Mouse (Mus musculus): Measurements from ENCODE around the gene Vmn1r184. TPM values are rescaled to one million over a fixed set of nuclear protein-coding genes. Genes with fewer than 3 reads are reported as not detected.
"Not testable (repeated sequence)": the region's sequence is repeated elsewhere in the genome, so short reads cannot be mapped to it uniquely, and the experiment has no call there.

Vmn1r184 gene
- not detected in 2 replicates for polyA plus RNA-seq (2012; rRNA removed)

- H3K4me1 ChIP-seq (ENCODE audit: control insufficient read depth, insufficient read depth, low read length); H3K27ac ChIP-seq (ENCODE audit: control insufficient read depth, insufficient read depth, low read depth, low read length); H3K4me3 ChIP-seq (ENCODE audit: control insufficient read depth, low read depth, low read length); H3K36me3 ChIP-seq (ENCODE audit: control insufficient read depth, insufficient read depth, low read length); H3K27me3 ChIP-seq (ENCODE audit: control insufficient read depth, insufficient read depth, low read length): not testable (repeated sequence)
Measured at GRCm38 (mm10) chr7:26260034-26260433, at the start of gene Vmn1r184. Gene Vmn1r184, plus strand, starts transcription at chr7:26260334.

GRCm38 (mm10) chr7:26303429-26304166, 43.5 kb downstream of the Vmn1r184 start:
- not testable (repeated sequence) for H3K27me3 ChIP-seq (ENCODE audit: control insufficient read depth, insufficient read depth, low read length); H3K4me1 ChIP-seq (ENCODE audit: control insufficient read depth, insufficient read depth, low read length); H3K36me3 ChIP-seq (ENCODE audit: control insufficient read depth, insufficient read depth, low read length); H3K4me3 ChIP-seq (ENCODE audit: control insufficient read depth, low read depth, low read length); H3K27ac ChIP-seq (ENCODE audit: control insufficient read depth, insufficient read depth, low read depth, low read length)

DNA sequence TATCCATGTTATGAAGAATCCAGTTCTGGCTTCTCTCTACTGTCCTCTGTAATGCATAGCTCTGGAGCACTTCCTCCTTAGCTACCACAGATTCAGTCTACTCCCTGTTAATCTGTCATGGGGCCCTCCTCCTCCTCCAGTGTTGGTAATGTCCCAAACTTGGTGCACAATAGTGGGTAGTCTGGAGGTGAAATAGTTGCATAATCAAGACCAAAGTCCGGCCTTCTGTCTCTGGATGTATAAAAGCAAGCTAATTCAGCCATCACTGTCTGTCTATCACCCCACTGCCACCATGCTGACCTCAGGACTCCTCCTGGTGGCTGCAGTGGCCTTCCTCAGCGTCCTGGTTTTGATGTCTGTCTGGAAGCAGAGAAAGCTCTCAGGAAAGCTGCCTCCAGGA, 46.8 kb downstream of the Vmn1r184 start, which contains the start of gene Cyp2a4:
Gene Cyp2a4, plus strand, starts transcription at position 244 of the 400 bp plus-strand sequence.
- H3K4me3 ChIP-seq (ENCODE audit: control insufficient read depth, low read depth, low read length); H3K36me3 ChIP-seq (ENCODE audit: control insufficient read depth, insufficient read depth, low read length); H3K4me1 ChIP-seq (ENCODE audit: control insufficient read depth, insufficient read depth, low read length); H3K27ac ChIP-seq (ENCODE audit: control insufficient read depth, insufficient read depth, low read depth, low read length); H3K27me3 ChIP-seq (ENCODE audit: control insufficient read depth, insufficient read depth, low read length): not testable (repeated sequence)

GRCm38 (mm10) chr7:26311786-26312185, 51.7 kb downstream of the Vmn1r184 start:
- H3K27ac ChIP-seq (ENCODE audit: control insufficient read depth, insufficient read depth, low read depth, low read length); H3K27me3 ChIP-seq (ENCODE audit: control insufficient read depth, insufficient read depth, low read length); H3K4me1 ChIP-seq (ENCODE audit: control insufficient read depth, insufficient read depth, low read length); H3K4me3 ChIP-seq (ENCODE audit: control insufficient read depth, low read depth, low read length); H3K36me3 ChIP-seq (ENCODE audit: control insufficient read depth, insufficient read depth, low read length): not testable (repeated sequence)

- not testable (repeated sequence) for H3K4me1 ChIP-seq (ENCODE audit: control insufficient read depth, insufficient read depth, low read length); H3K27ac ChIP-seq (ENCODE audit: control insufficient read depth, insufficient read depth, low read depth, low read length); H3K36me3 ChIP-seq (ENCODE audit: control insufficient read depth, insufficient read depth, low read length); H3K27me3 ChIP-seq (ENCODE audit: control insufficient read depth, insufficient read depth, low read length); H3K4me3 ChIP-seq (ENCODE audit: control insufficient read depth, low read depth, low read length)
Measured at GRCm38 (mm10) chr7:26315194-26315593, 55.1 kb downstream of the Vmn1r184 start.

- H3K27me3 ChIP-seq (ENCODE audit: control insufficient read depth, insufficient read depth, low read length); H3K4me3 ChIP-seq (ENCODE audit: control insufficient read depth, low read depth, low read length); H3K4me1 ChIP-seq (ENCODE audit: control insufficient read depth, insufficient read depth, low read length); H3K27ac ChIP-seq (ENCODE audit: control insufficient read depth, insufficient read depth, low read depth, low read length); H3K36me3 ChIP-seq (ENCODE audit: control insufficient read depth, insufficient read depth, low read length): not testable (repeated sequence)
Measured at GRCm38 (mm10) chr7:26315809-26316208, 55.7 kb downstream of the Vmn1r184 start.

Other genes with a start within 250 kb of the Vmn1r184 start
- not detected in 2 replicates for gene Cyp2b13, start 198.8 kb upstream of the Vmn1r184 start, polyA plus RNA-seq (2012; rRNA removed)
- not detected in 2 replicates for gene Cyp2b9, start 86.9 kb upstream of the Vmn1r184 start, polyA plus RNA-seq (2012; rRNA removed)
- not detected in 2 replicates for gene Cyp2a4, start 46.8 kb downstream of the Vmn1r184 start, polyA plus RNA-seq (2012; rRNA removed)
- gene Nlrp9c, start 143.4 kb downstream of the Vmn1r184 start, polyA plus RNA-seq (2012; rRNA removed): not detected in 2 replicates
- 0.02 TPM in 1 of 2 replicates, not detected in the other for gene Nlrp4a, start 174.8 kb downstream of the Vmn1r184 start, polyA plus RNA-seq (2012; rRNA removed)